Mouse (Mus musculus) kidney, postnatal 25 days (tissue): ENCODE measurements around the gene Hmgb1.
"Not testable (repeated sequence)": the region's sequence is repeated elsewhere in the genome, so short reads cannot be mapped to it uniquely, and the experiment has no call there.

Experiments
- DNase-seq, 2 experiments: peaks; one replicate each; pipeline ENCODE4 v3.0.0; 2021; ENCODE audit warnings: mixed read lengths in 2 of 2

Hmgb1 gene

GRCm38 (mm10) chr5:149143766-149144375 is 40.4 kb downstream of the Hmgb1 start:
- peak in 1 of 2 experiments; percentile 22 for DNase-seq

GRCm38 (mm10) chr5:149141155-149141554 is 43.1 kb downstream of the Hmgb1 start:
- not testable (repeated sequence) for DNase-seq

- no peak for DNase-seq
These were observed 44.0 kb downstream of the Hmgb1 start for GRCm38 (mm10) chr5:149140336-149140735.

GRCm38 (mm10) chr5:149138087-149138486 is 46.2 kb downstream of the Hmgb1 start:
- not testable (repeated sequence) for DNase-seq

- peak in 1 of 2 experiments; percentile 17 for DNase-seq
These were observed 46.8 kb downstream of the Hmgb1 start for GRCm38 (mm10) chr5:149137447-149137846.

- DNase-seq: peak; percentile 76 to 83
These were observed 47.3 kb downstream of the Hmgb1 start for GRCm38 (mm10) chr5:149136933-149137365.

GRCm38 (mm10) chr5:149135455-149136354 is 48.6 kb downstream of the Hmgb1 start:
- DNase-seq: no peak

- no peak for DNase-seq
These were observed 49.4 kb downstream of the Hmgb1 start for GRCm38 (mm10) chr5:149134751-149135454.

GRCm38 (mm10) chr5:149128473-149128872 is 55.8 kb downstream of the Hmgb1 start:
- DNase-seq: no peak

GRCm38 (mm10) chr5:149123795-149124194 is 60.5 kb downstream of the Hmgb1 start:
- DNase-seq: no peak

- no peak for DNase-seq
These were observed 64.9 kb downstream of the Hmgb1 start for GRCm38 (mm10) chr5:149119341-149119881.

GRCm38 (mm10) chr5:149117815-149118547 is 66.3 kb downstream of the Hmgb1 start:
- no peak for DNase-seq

GRCm38 (mm10) chr5:149114587-149114986 is 69.7 kb downstream of the Hmgb1 start:
- peak in 1 of 2 experiments; percentile 7 for DNase-seq

- DNase-seq: no peak
These were observed 70.3 kb downstream of the Hmgb1 start for GRCm38 (mm10) chr5:149114034-149114433.

GRCm38 (mm10) chr5:149113439-149113838 is 70.8 kb downstream of the Hmgb1 start:
- DNase-seq: peak in 1 of 2 experiments; percentile 11

- DNase-seq: peak in 1 of 2 experiments; percentile 2
These were observed 71.7 kb downstream of the Hmgb1 start for GRCm38 (mm10) chr5:149112559-149112958.

GRCm38 (mm10) chr5:149109220-149109619 is 75.1 kb downstream of the Hmgb1 start:
- DNase-seq: peak in 1 of 2 experiments; percentile 0

- no peak for DNase-seq
These were observed 76.1 kb downstream of the Hmgb1 start for GRCm38 (mm10) chr5:149108178-149108577.

GRCm38 (mm10) chr5:149107566-149107965 is 76.7 kb downstream of the Hmgb1 start:
- DNase-seq: peak in 1 of 2 experiments; percentile 4

GRCm38 (mm10) chr5:149104096-149104725 is 80.1 kb downstream of the Hmgb1 start:
- DNase-seq: peak in 1 of 2 experiments; percentile 6

- peak in 1 of 2 experiments; percentile 6 for DNase-seq
These were observed 82.4 kb downstream of the Hmgb1 start for GRCm38 (mm10) chr5:149101869-149102268.

- no peak for DNase-seq
These were observed 84.2 kb downstream of the Hmgb1 start for GRCm38 (mm10) chr5:149100091-149100490.
